Mouse (Mus musculus): ENCODE results near the gene Nr3c2.

The Nr3c2 gene

DNA sequence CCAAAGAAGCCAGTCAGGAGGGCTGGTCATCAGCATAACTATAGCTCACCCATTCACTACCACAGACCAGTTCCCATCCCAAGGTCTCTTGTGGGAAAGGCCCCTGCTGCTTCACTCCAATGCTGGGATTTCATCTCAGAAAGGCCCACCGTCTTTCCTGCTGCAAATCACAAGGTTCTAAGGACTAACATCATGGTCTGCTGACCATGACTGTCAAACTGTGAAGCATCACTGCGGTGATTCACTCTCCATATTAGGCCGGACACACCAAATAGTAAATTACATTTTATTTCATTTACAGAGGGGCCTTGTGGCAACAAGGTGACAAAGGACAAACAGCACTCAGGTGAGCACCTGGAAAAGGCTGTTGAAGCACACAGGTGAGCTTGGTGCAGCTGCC is 350.9 kb downstream of the Nr3c2 start:
- no peak for DNase-seq (ENCODE audit: low read depth)

DNA sequence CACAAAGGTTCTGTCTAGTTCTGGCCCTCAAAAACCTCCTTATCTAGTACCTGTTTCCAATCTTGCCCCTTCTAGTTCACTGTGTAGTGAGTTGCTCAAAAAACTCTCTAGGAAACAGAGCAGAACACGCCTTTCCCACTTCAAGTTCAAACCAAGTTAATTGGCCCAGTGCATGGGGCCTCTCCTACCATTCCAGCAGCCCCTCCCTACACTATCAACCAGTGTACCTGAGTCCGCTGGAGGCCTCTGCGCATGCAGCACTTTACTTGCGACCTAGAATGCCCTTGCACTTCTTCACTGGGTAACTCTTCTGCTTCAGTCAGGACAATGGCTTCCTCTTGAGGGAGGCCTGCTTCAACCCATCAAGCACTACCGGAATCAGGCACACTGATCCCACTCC is 351.9 kb downstream of the Nr3c2 start:
- no peak for DNase-seq (ENCODE audit: low read depth)

DNA sequence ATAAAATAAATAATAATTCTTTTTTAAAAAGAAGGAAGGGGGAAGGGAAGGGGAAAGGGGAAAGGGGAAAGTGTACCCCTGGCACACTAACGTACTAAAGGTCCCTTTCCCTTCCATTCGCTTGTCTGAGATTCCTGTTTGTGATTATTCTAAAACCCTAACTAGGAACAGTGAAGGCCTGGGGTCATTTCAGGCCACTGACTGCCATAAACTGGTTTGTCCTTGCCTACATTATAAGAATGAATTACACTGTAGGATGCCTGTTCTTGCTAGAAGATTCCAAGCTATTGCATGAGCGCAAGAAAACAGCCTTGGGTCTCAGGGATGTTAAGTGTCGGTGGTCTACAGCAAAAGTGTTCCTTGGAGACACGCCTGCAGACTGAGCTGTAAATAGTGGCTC is 355.2 kb downstream of the Nr3c2 start:
- DNase-seq (ENCODE audit: low read depth): no peak

DNA sequence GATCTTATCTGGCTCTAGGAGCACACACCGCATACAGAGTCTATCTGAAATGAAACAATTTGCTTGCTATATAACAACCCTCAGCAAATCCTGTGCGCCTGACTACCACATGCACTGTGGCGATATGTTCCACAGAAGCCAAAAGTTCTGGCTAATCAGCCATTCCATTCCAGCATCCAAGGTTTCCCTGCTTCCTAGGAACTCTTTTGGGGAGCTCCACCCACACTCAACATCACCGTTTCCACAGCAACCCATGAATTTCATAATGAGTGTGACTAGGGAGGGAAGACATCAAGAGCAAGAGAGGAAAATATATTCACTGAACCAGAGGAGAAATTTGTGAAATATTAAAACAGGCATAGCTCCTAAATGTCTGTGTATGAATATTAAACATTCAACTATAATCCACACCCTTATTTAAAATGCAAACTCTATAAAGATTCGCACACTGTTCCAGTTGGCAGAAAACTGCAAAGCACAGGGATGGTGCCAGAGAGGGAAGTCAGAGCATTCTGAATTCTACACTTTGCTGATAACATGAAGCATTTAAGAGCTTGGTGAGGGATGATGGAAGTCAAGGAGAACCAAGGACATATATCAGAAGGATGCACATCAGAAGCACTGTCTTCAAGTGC is 357.3 kb downstream of the Nr3c2 start:
- peak; percentile 12 for DNase-seq (ENCODE audit: low read depth)

DNA sequence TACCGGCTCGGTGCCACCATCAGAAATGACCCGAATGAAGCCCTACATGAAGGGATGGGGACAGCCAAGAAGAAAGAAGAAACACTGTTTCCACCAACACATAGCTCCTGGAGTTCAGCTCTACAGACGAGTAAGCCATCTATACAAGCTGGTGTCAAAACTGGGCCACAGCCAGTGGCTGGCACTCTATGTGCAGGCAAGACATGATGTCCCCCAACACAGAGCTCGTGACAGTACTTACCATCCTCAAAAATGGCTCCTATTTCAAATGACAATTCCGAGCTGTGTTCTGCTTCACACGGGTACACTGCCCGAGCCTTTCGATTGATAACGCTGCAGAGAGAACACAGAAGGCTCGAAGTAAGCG is 357.8 kb downstream of the Nr3c2 start:
- DNase-seq (ENCODE audit: low read depth): no peak

DNA sequence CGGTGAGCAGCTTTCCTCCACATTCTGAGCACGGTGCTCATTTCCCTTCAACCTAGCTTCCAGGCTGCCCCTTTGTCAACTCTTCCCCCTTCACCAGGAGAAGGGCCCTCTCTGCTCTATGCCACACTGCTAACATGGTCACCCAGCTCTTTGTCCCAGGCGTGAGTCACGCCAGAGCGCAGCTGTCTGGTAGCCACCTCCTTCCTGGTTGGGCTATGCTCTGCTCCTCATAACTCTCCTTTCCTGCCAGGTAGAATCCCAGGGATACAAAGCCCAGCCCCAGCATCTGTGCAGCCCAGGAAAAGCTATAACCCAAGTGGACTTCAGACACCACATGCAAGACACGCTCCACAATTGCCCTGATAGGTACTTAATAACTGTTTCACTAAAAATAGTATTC is 362.0 kb downstream of the Nr3c2 start:
- no peak for DNase-seq (ENCODE audit: low read depth)

DNA sequence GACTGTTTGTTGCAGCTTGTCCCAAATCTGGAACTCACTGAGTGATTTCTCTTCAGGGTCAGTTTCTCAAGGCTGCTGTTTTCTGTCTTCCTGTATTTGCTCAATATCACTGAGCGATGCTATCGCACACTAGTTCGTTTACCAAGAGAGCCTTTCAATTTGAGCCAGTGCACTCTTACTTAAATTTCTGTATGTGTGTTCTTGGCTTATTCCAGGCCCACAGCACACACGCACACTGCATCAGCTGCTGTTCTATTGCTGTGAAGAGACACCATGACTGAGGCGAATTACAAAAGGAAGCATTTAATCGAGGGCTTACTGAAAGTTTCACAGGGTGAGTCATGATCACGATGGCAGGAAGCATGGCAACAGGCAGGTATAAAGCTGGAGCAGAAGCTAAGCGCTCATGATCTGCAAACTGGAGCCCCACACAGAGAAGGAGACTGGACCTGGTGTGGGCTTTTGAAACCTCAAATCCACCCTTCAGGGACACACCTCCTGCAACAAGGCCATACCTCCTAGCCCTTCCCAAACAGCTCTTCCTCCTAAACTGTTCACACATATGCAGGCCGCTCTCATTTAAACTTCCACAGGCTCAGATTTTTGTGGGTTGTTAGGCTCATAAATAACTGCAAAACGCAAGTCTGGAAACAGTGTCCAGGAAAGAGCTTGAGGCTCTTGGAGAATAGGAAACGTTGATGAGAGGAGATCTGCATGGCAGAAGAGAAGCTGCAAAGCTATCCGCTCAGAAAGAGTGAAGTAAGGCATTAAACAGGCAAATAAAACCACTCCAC is 363.2 kb downstream of the Nr3c2 start:
- peak; percentile 20 for DNase-seq (ENCODE audit: low read depth)

DNA sequence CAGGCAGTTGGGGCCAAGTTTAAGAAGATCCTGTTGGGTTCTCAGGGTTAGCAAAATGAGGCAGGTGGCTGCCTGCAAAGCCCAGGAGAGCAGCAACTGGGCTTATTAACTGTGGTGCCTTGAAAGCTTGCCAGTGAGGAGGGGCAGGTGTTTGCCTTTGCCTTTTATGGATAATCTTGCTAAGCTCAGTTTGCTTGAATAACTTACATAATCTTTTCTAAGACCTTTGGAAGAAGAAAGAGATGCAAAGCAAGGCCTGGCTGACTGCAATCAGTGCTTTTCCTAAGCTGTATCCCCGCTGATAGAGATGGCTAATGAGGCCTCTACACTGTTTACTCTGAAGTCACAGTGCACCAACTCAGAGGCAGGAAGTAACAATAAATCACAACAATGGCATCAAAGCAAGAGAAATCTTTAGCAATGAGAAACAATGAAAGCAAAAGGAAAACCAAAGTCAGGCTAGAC is 368.7 kb downstream of the Nr3c2 start:
- DNase-seq (ENCODE audit: low read depth): no peak

DNA sequence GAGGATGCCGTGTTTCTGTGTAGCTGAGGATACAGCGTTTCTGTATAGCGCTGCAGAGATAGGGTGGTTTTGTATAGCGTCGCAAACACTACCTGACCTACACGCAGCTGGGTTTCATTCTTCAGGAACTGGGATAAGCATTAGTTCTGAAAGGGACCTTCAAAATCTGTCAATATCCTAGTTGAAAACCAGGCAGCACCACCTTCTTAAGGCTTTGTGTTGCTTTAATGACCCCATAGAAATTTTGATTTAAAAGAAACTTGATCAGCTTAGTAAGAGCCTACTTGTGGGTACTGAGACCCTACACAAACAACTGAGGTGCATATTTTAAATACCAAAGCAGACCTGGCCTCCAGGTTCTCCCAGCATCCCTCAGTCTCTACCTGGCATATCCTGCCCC is 372.9 kb downstream of the Nr3c2 start:
- no peak for DNase-seq (ENCODE audit: low read depth)

DNA sequence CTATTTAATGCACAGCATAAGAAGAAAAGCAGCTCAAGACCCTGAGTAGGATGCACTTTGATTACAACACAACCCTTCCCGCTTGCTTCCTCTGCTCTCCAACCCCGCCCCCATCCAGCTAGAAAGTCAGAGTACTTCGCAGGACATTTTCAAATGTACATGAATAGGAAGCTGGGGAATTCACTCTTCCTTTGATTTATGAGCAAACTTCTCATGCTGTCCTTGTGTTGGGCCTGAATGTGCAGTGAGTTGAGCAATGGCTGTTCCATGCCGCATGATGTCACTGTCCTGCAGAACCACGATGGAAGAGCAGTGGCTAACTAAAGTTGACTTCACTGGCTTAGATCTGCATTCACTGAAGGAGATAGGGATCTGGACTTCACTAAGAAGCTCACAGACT is 376.3 kb downstream of the Nr3c2 start:
- no peak for DNase-seq (ENCODE audit: low read depth)

DNA sequence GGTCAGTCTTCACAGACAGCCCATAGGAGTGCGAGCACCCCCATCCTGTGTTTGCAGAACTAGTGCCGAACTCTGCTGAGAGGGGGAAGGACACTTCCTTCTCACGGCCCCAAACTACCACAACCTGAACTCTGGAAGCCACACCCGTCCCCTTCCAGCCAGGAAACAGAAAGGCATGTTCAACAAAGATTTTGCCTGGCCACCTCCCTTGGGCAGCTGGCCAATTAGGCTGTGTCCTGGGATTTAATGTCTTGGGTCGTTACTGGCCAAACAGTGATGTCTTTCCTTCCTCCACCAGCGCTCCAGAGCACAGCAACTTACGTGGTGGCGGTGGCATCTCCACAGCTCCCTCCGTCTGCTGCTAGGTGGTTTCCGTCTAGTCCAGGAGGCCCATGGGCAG is 377.6 kb downstream of the Nr3c2 start:
- peak; percentile 9 for DNase-seq (ENCODE audit: low read depth)

DNA sequence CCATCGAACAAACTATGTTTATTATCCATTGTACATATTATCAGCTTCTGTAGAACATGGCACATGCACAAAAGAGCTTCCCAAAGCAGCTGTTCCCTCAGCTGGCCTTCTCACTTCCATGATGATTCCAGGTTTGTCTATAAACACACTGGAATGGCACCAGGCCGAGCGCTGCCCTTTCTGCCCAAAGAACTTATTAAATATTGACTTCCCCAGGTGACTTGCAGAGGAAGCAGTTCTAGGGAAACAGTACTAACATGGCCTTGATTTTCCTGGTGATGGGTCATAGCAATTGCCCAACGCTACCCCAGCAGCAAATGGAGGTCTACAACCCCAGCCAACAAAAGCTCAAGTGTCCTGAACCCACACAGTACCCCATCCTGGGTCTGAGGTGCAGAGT is 379.0 kb downstream of the Nr3c2 start:
- DNase-seq (ENCODE audit: low read depth): no peak

DNA sequence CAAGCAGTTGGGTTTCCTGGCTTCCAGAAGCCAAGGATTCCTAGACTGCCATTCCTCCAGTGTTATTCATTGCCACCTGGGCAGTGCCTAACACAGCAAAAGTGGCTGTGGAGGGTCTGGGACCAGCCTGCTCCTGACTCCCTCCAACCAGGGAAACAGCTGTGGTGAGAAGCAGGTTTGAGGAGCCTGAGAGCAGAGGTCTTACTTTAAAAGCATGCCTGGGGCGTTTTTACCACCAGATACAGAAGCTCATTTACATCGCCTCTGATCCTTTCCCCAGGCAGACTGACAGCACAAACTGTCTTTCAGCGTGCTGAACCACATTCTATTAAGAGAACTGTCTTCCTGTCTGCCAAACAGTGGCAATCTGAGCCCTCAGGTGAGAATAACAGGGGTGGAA is 380.7 kb downstream of the Nr3c2 start:
- DNase-seq (ENCODE audit: low read depth): no peak

DNA sequence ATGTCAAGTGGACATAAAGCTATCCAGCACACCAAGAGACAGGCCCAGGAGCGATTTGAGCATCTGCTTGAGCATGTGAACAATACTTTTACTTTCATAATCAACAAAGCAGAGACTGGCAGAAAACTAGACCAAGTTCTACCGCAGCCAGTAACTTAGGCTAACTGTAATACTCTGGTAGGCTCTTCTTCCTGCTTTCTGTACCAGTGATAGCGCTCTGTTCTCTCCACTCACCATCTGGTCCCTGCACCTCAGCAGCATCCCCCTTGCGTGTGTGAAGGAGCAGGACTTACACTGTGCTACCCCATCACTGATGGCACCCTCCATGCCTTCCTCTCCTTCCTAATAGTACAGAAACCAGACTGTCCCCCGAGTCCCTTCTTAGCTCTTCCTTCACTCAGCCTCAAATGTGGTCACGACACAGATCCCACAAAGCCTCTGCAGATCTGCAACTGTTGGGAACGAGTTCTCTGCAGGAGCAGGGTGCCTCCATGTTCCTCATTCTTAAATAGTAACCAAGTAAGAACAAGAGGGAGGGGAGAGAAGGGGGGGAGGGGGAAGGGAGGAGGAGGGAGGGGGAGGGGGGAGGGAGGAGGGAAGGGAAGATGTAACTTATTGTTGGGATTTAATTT is 383.5 kb downstream of the Nr3c2 start:
- no peak for DNase-seq (ENCODE audit: low read depth)

DNA sequence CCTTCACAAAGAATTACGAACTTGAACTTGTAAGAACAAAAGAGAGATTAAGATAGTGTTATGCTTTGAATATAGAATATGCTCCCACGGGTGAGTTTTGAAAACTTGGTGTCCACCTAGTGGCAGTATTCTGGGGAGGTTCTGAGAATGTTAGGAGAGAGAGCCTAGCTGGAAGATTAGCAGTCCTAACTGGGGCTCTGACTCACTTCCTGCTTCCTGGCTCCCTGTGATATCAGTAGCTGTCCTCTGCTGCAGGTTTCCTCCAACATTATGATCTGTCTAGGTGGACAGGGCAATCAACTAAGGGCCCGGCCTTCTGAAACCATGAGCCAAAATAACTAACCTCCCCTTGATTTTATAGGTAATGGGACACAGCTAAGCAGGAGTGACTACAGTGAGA is 385.2 kb downstream of the Nr3c2 start:
- DNase-seq (ENCODE audit: low read depth): no peak

DNA sequence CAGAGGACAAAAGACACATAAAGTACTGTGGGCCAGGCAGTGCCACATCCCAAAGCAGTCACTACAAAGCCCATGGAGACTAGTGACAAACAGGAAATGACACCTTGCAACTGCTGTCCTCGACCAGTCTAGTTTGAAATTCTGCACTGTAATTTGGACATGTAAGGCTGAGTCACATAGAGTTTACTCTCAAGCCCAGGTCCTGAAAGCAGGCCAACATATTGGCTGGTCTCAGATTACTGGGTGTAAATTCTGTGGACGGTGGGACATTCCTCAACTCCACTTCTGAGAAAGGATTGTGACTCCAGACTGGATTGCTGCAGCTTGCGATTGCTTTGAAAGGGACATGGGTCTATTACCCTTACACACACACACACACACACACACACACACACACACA is 388.8 kb downstream of the Nr3c2 start:
- DNase-seq (ENCODE audit: low read depth): peak; percentile 91

DNA sequence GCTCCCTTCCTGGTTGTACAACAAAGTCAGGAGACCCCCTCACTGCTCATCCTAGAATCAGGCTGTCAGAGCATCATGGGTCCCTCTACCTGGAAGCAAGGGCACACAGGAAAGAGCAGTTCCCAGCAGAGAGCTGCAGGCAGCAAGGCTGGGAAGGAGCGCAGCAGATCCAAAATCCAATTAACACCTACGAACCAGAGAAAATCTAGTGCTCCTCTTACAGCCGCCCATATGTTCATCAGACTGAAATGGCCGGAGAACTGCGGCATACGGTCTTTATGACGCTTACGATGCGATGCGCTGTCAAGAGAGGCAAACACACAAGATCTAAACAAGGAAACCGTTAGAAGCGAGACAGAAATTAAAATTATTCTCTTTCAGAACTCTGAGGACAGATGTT is 389.2 kb downstream of the Nr3c2 start:
- no peak for DNase-seq (ENCODE audit: low read depth)

DNA sequence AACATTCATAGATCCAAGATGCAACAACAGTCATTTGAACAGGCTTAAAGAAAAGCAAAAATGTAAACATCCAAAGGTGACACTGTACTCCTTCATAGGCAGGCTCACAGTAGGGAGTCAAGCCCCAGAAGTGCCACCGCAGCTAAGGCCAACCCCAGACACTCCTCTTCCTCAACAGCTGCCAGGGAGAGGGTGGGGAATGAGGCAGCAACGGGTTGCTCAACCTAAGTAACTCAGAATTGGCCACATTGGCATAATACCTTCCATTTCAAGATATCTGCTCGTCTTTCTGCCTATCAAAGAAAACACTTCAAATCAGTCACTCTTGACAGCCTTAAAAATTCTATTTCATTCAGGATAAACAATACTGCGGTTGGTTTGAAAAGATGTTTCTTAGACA is 392.9 kb downstream of the Nr3c2 start:
- DNase-seq (ENCODE audit: low read depth): no peak

DNA sequence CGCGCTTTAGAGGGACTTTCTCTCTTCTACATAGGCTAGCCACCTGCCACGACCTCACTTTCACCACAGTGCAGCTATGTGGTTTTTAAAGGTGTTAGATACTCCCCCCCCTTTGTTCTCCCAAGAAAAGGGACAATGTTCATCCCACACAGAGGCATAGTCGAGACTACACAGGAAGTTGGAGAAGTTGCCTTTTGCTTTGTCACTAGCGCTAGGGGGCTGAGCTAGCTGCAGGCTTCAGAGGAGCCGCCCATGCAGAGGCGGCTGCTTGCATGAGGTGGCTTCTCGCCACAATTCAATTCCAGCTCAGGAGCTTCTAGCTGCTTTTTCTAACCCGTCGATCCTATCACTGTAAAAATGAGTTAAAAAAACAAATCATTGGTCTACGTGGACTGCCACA is 393.4 kb downstream of the Nr3c2 start:
- DNase-seq (ENCODE audit: low read depth): no peak

DNA sequence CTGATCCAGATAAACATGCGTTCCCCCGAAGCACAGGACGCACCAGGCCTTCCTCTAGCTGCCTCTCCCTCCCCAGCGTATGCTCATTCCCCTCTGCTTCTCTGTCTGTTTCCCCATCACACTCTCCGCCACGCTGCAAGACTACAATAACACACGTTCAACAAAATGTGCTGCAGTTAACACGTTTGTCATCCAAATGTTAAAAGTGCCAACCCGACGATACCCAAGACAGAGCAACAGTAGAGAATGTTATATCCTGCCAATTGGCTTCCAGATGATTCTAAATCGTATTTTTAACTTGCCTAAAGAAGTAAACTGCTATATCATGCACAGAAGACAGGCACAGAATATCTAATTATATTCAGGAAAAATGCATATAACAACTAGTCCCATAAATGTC is 395.4 kb downstream of the Nr3c2 start:
- DNase-seq (ENCODE audit: low read depth): no peak

Data from NIH3T3 (cell line).